Mouse (Mus musculus) cerebellum, adult 9-11 months (tissue): Measurements from ENCODE around the gene Fam185a.

Experiments
- DNase-seq: peaks from one replicate; pipeline ENCODE4 v3.0.0; 2022

The Fam185a gene

DNA sequence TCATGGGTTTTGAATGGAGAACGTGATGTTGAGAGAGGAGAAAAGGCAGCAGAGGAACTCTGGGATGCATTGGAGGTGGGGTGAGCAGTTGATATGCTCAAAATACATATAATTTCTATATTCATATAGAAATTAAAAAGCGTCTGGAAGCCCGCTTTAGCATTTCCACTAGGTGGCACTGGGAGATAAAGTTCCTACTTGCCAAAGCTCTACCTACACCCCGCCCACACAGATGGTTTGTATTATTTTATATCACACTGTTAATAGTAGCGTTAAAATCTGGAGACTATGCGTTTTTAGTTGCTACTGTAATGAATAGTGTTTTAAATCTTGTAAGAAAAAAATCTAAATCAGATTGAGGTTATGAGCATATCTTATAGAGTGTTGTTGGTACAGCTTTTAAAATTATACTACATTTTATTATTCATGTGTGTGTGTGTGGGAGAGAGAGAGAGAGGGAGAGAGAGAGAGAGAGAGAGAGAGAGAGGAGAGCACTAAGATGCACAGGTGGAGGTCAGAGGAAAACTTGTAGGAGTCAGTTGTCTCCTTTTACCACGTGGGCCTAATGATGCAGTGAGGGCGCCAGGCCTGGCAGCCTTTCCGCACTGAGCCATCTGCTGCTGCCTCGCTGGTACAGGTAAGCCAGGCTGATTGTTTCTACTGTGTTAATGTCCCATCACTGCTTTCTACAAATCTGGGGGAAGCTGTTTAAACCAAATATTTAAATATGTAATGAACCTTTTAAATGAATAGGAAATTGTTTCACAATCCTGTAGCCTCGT lies 9.6 kb downstream of the Fam185a start:
- DNase-seq, result peak; percentile 70

- no peak for DNase-seq
Measured at GRCm38 (mm10) chr5:21436471-21436975, 11.8 kb downstream of the Fam185a start.

- DNase-seq, result no peak
Measured at GRCm38 (mm10) chr5:21438428-21438827, 13.7 kb downstream of the Fam185a start.

GRCm38 (mm10) chr5:21439446-21440110 lies 14.8 kb downstream of the Fam185a start:
- no peak for DNase-seq

DNA sequence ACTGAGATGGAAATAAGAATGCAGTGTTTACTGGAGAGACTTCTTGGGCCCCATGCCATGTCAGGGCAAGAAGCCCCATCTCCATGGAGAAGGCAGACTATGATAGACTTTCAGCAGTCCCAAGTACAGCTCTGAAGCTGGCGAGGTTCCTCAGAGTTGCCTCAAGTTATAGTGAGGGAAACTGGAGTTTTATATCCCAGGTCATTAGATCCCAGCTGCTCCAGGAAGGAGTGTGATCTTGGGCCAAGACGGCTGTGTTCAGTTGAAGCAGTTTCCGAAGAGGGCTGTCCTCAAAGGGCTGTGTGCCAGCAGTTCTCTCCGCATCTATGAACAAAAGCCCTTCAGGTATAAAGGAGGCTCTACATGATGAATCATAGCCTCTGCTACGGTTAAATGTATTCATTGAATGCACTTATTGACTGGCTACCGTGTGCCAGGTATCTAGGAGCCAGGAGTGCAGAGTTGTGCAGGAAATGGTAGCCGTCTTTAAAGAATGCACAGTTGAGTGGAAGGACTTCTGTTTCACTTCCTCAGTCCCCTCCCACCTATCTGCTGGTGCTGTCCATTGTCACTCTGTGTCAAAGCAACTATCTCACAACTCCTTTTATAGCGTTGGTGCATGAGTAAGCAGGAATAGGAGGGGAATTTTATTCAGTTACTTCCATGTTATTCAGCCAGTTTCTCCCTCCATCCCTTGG lies 16.2 kb downstream of the Fam185a start:
- peak; percentile 10 for DNase-seq

DNA sequence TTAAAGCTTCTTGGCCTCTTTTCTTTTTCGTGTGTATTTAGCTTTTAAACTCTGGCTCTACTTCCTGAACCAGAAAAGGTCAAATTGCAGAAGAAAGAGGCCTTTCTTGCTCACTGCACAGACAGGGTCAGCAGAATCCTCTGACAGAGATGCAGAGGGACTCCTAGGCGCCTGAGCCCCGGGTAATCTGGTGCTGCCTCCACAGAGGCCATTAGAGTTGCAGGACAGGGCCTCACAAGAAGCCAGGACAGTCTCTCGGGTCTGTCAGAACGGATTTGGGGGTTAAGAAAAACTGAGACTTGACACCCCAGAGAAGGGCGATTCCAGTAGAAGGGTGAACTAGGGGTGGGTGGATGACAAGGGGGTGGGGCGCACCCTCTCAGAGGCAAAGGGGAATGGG lies 42.6 kb downstream of the Fam185a start:
- DNase-seq, result no peak

GRCm38 (mm10) chr5:21468100-21468499 lies 43.3 kb downstream of the Fam185a start:
- no peak for DNase-seq

- no peak for DNase-seq
Measured at GRCm38 (mm10) chr5:21478428-21478827, 53.7 kb downstream of the Fam185a start.

DNA sequence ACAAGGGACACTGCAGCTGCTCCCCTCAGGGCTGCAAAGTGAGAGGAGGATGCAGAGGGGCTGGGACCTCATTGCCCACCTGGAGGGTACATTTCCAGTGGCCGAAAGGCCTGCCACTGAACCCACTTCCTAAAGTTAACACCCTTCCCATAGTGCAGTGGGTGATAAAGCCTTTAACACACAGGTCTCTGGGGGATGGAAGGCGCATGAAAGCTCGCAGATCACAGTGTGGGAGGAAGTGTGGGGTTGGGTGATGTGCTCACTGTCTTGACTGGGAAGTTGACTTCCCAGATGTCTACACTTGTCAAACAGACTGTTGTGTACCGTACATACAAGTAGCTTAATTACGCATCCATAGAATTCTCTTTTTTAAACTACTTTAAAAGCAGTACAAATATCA lies 55.0 kb downstream of the Fam185a start:
- no peak for DNase-seq

DNA sequence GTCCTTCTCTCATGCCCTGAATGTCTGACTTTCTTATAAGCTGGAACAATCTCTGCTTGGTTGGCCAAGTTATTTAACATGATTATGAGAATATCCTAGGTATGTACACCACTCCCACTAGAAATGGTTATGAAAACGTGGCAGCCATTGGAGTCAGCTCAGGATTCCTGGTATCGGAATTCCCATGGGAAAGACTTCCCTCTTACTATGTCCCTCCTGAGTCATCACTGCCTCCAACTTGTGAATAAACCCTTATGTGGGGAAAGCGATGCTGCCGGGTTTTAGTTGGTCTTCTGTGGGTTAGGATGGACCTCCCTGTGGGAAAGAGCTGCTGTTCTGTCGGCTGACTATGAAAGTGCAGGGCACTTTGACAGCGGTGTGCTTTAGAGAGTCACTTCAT lies 56.8 kb downstream of the Fam185a start:
- no peak for DNase-seq

- DNase-seq, result no peak
Measured at GRCm38 (mm10) chr5:21482446-21483222, 57.9 kb downstream of the Fam185a start.

- no peak for DNase-seq
Measured at GRCm38 (mm10) chr5:21483275-21483674, 58.5 kb downstream of the Fam185a start.

DNA sequence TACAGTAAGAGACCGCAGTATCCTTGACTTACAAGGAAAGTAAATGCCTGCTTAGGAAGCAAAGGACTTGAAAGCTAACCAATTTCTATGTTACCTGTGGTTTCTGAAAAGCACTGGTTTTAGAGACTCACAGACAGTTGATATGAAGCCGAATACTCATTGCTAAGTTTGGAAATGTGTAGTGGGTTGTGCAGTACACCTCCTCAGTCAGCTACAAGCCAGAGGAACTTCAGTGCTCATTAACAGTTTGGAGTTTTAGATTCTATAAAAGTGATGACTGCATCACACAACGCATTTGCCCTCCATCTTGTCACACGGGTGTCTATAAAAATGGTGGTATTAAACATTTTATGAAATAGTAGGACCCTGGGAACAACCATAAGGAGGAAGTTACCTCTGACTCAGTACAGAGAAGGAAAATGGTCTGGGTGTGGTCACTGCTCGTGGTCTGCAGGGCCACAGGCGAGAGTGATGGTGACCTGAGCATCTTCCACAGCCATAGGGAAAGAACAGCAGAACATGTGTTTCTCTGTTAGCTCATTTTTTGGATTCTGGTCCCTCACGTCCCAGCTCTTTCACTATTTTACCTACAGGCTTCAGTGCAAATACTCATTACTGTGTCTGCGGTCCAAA lies 60.6 kb downstream of the Fam185a start:
- no peak for DNase-seq

DNA sequence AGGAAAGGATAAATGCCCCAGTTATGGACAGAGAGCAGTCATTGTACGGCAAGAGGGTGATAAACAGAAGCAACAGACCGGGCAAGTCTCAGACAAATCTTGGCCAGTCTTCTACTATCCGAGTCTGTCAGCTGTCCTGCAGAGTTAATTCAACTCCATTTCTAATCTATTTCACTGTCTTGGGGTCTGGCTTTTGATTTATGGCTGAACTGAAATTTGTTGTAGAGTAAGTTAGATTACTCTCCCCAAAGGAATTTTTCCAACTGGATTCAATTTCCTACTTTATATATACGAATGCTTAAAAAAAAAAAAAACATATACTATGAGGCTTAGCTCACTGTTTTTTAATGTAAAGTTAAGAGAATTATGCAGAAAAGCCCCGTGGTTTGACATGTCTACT lies 62.0 kb downstream of the Fam185a start:
- DNase-seq, result no peak

DNA sequence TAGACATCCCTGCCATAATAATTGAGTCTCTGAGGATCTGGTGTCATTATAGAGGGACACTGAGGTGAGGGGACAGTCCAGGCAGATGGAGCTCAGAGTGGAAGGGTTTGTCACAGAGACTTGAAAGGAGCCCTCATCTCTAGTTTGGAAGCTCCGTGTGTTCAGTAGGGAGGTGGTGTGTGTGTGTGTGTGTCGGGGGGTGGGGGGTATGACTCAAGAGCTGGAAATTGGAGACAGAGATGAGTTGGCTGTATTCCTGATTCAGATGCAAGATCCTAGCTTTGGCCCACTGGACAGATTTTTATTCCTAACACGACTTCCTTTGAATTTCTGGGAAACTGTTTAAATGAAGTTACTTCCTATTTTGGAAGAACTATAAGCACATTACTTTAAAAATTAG lies 62.5 kb downstream of the Fam185a start:
- DNase-seq, result no peak

DNA sequence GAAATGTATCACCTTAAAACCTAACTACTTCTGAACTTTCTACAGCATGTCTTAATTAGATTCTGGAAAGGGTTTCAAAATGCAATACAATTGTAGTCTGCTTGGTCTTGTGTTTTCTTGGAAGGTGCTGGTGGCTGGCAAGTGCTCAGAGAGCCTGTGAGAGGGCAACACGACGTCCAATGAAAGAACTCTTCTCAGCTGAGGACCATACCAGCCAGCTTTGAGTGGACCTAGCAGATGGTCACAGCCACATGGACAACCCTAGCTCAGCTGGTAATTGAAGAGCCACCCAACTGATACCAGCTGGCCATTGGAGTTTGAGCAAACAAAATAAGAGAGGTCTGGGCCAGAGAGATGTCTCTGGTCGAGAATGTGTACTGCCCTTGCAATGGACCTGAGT lies 63.0 kb downstream of the Fam185a start:
- peak; percentile 91 for DNase-seq

DNA sequence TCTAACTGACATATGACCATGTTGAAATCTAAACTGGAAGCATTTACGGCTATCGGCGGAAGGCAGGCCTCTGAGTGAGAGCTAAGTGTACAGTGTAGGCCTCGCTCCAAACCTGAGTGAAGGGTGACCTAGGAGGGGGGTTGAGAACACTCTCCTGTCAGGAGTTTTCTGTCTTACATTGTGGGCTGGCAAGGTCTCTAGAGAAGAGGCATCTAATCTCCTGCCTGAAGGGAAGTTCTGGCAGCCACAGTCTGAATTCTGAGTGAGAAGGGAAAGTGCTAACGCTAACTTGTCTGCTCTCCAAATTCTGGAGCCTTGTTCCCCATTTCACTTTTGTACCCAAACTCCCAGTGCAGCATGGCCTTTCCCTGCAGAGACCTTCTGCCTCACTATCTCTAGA lies 63.7 kb downstream of the Fam185a start:
- peak; percentile 42 for DNase-seq

DNA sequence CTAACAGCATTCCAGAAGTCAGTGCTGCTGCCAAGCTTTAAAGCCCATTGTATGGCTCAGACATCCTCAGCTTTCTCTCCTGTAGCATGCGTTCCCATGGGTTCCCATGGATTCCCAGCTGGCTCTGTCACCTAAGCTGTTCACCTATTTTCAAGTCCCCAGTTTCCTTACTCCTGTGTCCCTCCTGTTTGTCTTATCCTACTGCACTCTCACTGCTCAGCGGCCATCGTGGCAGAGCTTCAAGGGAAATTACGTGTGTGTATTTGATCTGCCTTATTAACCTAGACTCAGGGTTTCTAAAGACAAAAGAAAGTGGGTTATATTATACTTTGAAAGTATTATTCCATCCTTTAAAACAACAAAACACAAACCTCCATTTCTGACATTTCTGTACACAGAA lies 64.4 kb downstream of the Fam185a start:
- no peak for DNase-seq

DNA sequence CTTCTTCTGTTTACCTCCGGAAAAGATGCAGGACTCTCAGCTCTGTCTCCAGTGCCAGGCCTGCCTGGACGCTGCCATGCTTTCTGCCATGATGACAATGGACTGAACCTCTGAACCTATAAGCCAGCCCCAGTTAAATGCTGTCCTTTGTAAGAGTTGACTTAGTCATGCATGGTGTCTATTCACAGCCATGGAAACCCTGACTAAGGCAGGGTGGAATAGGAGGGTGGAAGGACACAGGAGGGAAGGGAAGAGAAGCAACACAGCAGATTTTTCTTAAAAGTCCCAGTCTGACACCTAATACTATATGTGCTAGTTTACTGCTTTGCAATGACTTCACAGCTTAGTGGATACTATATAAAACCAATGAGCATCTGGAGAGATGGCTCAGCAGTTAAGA lies 66.7 kb downstream of the Fam185a start:
- no peak for DNase-seq

DNA sequence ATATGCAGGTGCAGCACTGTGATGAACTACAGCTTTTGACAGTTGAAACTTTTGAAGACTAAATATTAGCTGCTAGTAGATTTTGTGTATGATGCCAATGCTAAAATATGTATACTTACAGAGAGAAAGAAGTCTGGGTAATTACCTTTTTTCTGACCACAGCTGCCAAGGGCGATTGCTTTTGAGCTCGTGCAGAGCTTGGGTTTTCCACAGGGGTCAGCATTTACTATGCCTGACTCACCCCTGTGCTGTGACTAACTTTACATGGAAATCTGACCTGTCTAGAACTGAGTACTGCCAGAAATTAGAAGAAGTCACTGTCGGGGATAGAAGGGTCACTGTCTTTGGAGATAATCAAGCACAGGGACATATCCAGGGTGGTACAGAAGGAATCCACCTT lies 67.5 kb downstream of the Fam185a start:
- no peak for DNase-seq

DNA sequence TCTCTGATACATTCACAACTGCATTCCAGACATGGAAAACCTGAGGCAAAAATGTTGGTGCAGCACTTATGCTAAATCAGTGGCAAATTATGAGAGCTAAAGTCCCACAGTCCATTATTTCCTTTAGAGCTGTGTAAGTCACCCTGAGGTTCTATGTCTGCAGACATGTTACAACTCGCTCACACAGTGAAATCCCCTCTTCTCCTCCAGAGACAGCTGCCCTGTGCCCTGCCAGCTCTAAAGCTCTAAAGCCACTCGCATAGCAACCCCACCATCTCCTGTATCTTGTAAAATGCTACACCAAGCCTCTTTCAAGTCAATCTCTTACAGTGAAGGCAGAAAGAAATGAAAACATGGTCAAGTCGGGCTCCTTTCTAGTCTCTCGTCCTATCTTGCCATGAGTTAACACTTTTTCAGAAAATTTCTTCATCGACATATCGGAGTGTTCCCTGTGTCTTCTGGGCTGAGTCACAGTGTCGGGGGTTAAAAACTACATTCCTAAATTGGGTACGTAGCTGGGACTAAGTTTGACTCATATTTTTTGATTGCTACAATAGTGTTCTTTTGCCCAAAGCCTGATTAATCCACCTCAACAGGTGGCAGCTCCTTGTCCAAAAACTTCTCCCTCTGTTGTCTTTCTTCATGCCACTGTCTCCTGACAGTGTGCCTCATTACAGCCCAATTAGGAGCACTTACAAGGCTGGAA lies 68.7 kb downstream of the Fam185a start:
- no peak for DNase-seq

GRCm38 (mm10) chr5:21494781-21495180 lies 70.0 kb downstream of the Fam185a start:
- no peak for DNase-seq
